Mouse (Mus musculus) lung, postnatal 0 days (tissue): ENCODE results near the gene Tceal8. TPM values are rescaled to one million over a fixed set of nuclear protein-coding genes. Genes with fewer than 3 reads are reported as not detected.
"Not testable (repeated sequence)": the region's sequence is repeated elsewhere in the genome, so short reads cannot be mapped to it uniquely, and the experiment has no call there.

Experiments used
- ATAC-seq: fragments of 200-750 bp; cut with Nextera tagmentation; 2 replicates; pipeline ENCODE4 v1.8.0; 2017; ENCODE audit warnings: moderate library complexity
- DNase-seq: peaks from one replicate; pipeline ENCODE4 v3.0.0-alpha.2; 2016; ENCODE audit warnings: low spot score
- H3K27ac ChIP-seq: fragments of 300-500 bp; sonication (generic); 2 replicates; pipeline ENCODE4 v1.5.1; 2014; ENCODE audit warnings: antibody characterized with exemption, mild to moderate bottlenecking, low read length, mixed read lengths
- H3K27me3 ChIP-seq: fragments of 300-500 bp; sonication (generic); replicated peaks from 2 replicates; pipeline ENCODE4 v1.6.1; 2014; ENCODE audit warnings: low read length, mixed read lengths; ENCODE audit not compliant: insufficient read depth
- H3K36me3 ChIP-seq: fragments of 300-500 bp; sonication (generic); 2 replicates; pipeline ENCODE4 v1.6.1; 2014; ENCODE audit warnings: low read length, mixed read lengths; ENCODE audit not compliant: insufficient read depth
- H3K4me1 ChIP-seq: fragments of 300-500 bp; sonication (generic); 2 replicates; pipeline ENCODE4 v1.6.1; 2014; ENCODE audit warnings: antibody characterized with exemption, low read depth, low read length, mixed read lengths; ENCODE audit not compliant: insufficient read depth
- H3K4me2 ChIP-seq: fragments of 300-500 bp; sonication (generic); replicated peaks from 2 replicates; pipeline ENCODE4 v1.6.1; 2014; ENCODE audit warnings: low read depth, mild to moderate bottlenecking, low read length, moderate library complexity, mixed read lengths
- H3K4me3 ChIP-seq: fragments of 300-500 bp; sonication (generic); 2 replicates; pipeline ENCODE4 v1.5.1; 2014; ENCODE audit warnings: low read depth, low read length
- H3K9ac ChIP-seq: fragments of 300-500 bp; sonication (generic); replicated peaks from 2 replicates; pipeline ENCODE4 v1.6.1; 2014; ENCODE audit warnings: low read depth, mild to moderate bottlenecking
- H3K9me3 ChIP-seq: fragments of 300-500 bp; sonication (generic); 2 replicates; pipeline ENCODE4 v1.6.1; 2016; ENCODE audit warnings: low read length, mixed read lengths
- CTCF ChIP-seq: IDR thresholded peaks from 2 replicates; pipeline ENCODE4 v1.5.1; 2016; ENCODE audit warnings: antibody characterized with exemption, mild to moderate bottlenecking
- EP300 ChIP-seq: IDR thresholded peaks from 2 replicates; pipeline ENCODE4 v1.6.1; 2016; ENCODE audit warnings: antibody characterized with exemption, mild to moderate bottlenecking, control low read depth
- WGBS: fragments of 180-500 bp; shearing (Covaris S2); extraction: QIAGEN DNeasy Blood & Tissue Kit; methylation state at CpG from one replicate; pipeline ENCODE4 v1.1.7; 2014; 5-methylcytosine and 5-hydroxymethylcytosine counted together
- polyA plus RNA-seq: library from polyadenylated mRNA; unstranded; fragments of >200 nt; fragmentation: Nextera tagmentation; extraction: Ambion mirVana; gene quantifications from 2 replicates; pipeline ENCODE4 v1.2.1, GENCODE M21; 2015

Tceal8 gene
- 134 and 185 TPM in 2 replicates for polyA plus RNA-seq

DNA sequence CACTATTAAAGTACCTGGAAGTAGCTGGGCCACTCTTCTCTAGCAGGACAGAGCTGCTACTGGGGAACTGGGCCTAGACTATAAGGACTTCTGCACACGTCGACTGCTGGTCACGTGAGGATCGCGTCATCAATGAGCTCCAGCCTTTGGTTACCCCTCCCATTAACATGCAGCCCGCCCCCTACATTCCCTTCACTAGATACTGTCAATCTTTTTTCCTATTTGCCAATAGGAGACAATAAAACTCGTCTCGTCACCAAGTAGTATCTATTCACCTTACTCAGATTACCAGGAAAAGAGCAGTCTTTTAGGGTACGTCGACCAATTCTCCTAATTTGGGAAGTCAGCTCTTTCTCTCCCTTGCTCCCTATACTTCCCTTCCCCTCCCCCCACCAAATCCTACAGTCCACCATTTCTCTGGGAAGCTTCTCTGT is at the start of gene Tceal8:
TSS of gene Tceal8 (minus strand) at position 225 of the 434 bp plus-strand sequence.
- Histone ChIP-seq H3K27me3 (no peaks in the 10 kb centered on the region), H3K4me3 (peak within 1 kb of the TSS; percentile 55), H3K36me3 (no peaks in the 10 kb centered on the region), H3K27ac (peak within 1 kb of the TSS; percentile 89), H3K9ac (peak within 1 kb of the TSS; percentile 58), H3K9me3 (no peaks in the 10 kb centered on the region), H3K4me2 (peak within 1 kb of the TSS; percentile 60), H3K4me1 (no peaks in the 10 kb centered on the region)
- TF ChIP-seq CTCF, result no peak
- TF ChIP-seq EP300, result no peak; the same call in 1 of the 2 replicates
- peak; percentile 95 for DNase-seq
- WGBS, result 10% methylated on average over 10 of the region's 10 CpGs
- ATAC-seq, result peak; percentile 97

GRCm38 (mm10) chrX:136216303-136216702 is 44.2 kb upstream of the Tceal8 start:
- Histone ChIP-seq H3K4me3 (no peak overlapping the region), H3K27me3 (no peaks in the 10 kb centered on the region), H3K4me2 (no peak overlapping the region), H3K4me1 (no peaks in the 10 kb centered on the region), H3K9me3 (no peaks in the 10 kb centered on the region), H3K27ac (no peak overlapping the region), H3K9ac (no peak overlapping the region), H3K36me3 (no peaks in the 10 kb centered on the region)
- DNase-seq (no peak), ATAC-seq (no peak)
- TF ChIP-seq EP300 (no peak), CTCF (no peak)
- 41% methylated on average over 1 of the region's 1 CpGs for WGBS

- H3K27ac ChIP-seq, H3K36me3 ChIP-seq, H3K4me3 ChIP-seq, H3K27me3 ChIP-seq, H3K9me3 ChIP-seq, H3K9ac ChIP-seq, H3K4me1 ChIP-seq, DNase-seq: not testable (repeated sequence)
- ATAC-seq, result peak; percentile 80
- peak within 1 kb of the TSS; percentile 39; the same call in 1 of the 2 replicates for H3K4me2 ChIP-seq
- WGBS, result 22% methylated on average over 9 of the region's 67 CpGs
These were observed 42.9 kb upstream of the Tceal8 start, which contains the start of the genes Tceal7 and Bex1 for GRCm38 (mm10) chrX:136214729-136215677. TSS of gene Tceal7 (plus strand) at chrX:136214779. TSS of gene Bex1 (minus strand) at chrX:136215513.

GRCm38 (mm10) chrX:136213396-136213795 is 41.3 kb upstream of the Tceal8 start:
- H3K4me1 ChIP-seq, result no peaks in the 10 kb centered on the region
- H3K9me3 ChIP-seq, result no peaks in the 10 kb centered on the region
- no peaks in the 10 kb centered on the region for H3K27me3 ChIP-seq
- no peak overlapping the region for H3K4me2 ChIP-seq
- WGBS, result 69% methylated on average over 2 of the region's 2 CpGs
- no peak overlapping the region for H3K4me3 ChIP-seq
- no peak overlapping the region for H3K27ac ChIP-seq
- H3K9ac ChIP-seq, result no peak overlapping the region
- ATAC-seq, result no peak
- TF ChIP-seq EP300 (no peak), CTCF (no peak)
- DNase-seq, result no peak
- no peaks in the 10 kb centered on the region for H3K36me3 ChIP-seq

DNA sequence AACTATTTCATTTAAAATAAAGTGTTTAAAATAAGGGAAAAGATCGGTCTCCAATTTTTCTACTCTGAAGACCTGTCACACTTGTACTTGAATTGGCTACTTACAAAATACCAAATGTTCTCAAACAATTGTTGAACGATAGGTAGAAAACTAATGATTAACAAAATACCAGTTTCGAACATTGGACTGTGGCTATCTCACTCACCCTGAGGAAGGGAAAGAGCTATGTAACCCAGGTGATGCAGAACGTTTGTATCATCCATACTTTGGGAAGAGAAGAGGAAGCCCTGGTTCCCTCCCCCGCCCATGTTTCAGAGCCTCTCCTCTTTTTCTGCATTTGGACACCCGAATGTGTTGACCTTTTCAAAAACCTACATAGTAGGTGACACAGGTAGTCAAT is 32.3 kb upstream of the Tceal8 start:
- Histone ChIP-seq H3K36me3 (no peaks in the 10 kb centered on the region), H3K4me2 (no peak overlapping the region), H3K9me3 (no peaks in the 10 kb centered on the region), H3K27me3 (no peaks in the 10 kb centered on the region), H3K27ac (no peak overlapping the region), H3K9ac (no peak overlapping the region), H3K4me1 (no peaks in the 10 kb centered on the region), H3K4me3 (no peak overlapping the region)
- ATAC-seq (no peak), DNase-seq (no peak)
- TF ChIP-seq CTCF (no peak), EP300 (no peak)
- WGBS, result 62% methylated on average over 6 of the region's 6 CpGs

DNA sequence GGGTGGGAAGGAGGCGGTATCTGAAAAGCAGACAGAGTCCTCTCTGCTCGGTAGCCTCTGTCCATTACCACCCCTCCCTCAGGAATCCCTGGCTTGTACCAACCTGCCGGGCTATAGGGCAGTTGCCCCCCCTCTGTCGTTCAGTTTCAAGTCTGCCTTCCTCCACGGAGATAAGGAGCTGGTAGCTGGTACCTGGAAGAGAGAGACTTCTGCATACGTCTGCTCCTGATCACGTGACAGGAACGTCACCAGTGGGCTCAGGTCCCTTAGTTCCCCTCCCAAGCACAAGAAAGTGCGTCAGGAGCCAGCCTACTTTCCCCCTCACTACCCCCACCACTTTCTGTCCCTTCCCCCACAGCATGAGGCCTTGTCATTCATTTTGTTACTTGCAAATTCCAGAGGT is 31.5 kb upstream of the Tceal8 start, which contains the start of gene Tceal5:
TSS of gene Tceal5 (minus strand) at position 213 of the 403 bp plus-strand sequence.
- no peak within 1 kb of the TSS for H3K27ac ChIP-seq
- TF ChIP-seq EP300 (no peak), CTCF (no peak)
- no peaks in the 10 kb centered on the region for H3K4me1 ChIP-seq
- H3K9me3 ChIP-seq, result no peaks in the 10 kb centered on the region
- peak within 1 kb of the TSS; percentile 46 for H3K4me2 ChIP-seq
- H3K36me3 ChIP-seq, result no peaks in the 10 kb centered on the region
- H3K9ac ChIP-seq, result no peak within 1 kb of the TSS
- ATAC-seq (peak; percentile 53), DNase-seq (peak; percentile 21)
- no peaks in the 10 kb centered on the region for H3K27me3 ChIP-seq
- 21% methylated on average over 9 of the region's 9 CpGs for WGBS
- peak within 1 kb of the TSS; percentile 14; the same call in 1 of the 2 replicates for H3K4me3 ChIP-seq
